Mouse (Mus musculus) heart, postnatal 0 days (tissue): ENCODE measurements at regions not wholly inside any gene's neighbourhood (a gene's known extent, or its start where the extent isn't known, plus 50 kb on each side); places are given as distances from the start of the nearest gene placed in this dataset.
"Not testable (repeated sequence)": the region's sequence is repeated elsewhere in the genome, so short reads cannot be mapped to it uniquely, and the experiment has no call there.

Experiments used
- ATAC-seq: fragments of 200-750 bp; cut with Nextera tagmentation; 2 replicates; pipeline ENCODE4 v1.8.0; 2017; ENCODE audit warnings: low read depth, moderate number of reproducible peaks, moderate library complexity; ENCODE audit not compliant: insufficient read depth
- DNase-seq: peaks from one replicate; pipeline ENCODE4 v3.0.0-alpha.2; 2016; ENCODE audit warnings: low spot score
- H3K27ac ChIP-seq: fragments of 300-500 bp; sonication (generic); 2 replicates; pipeline ENCODE4 v1.5.1; 2014; ENCODE audit warnings: low read depth, mild to moderate bottlenecking
- H3K27me3 ChIP-seq: fragments of 300-500 bp; sonication (generic); 2 replicates; pipeline ENCODE4 v1.6.1; 2014; ENCODE audit warnings: low read length, mixed read lengths; ENCODE audit not compliant: control insufficient read depth, insufficient read depth
- H3K36me3 ChIP-seq: fragments of 300-500 bp; sonication (generic); replicated peaks from 2 replicates; pipeline ENCODE4 v1.6.1; 2014; ENCODE audit warnings: low read length, mixed read lengths; ENCODE audit not compliant: control insufficient read depth, insufficient read depth
- H3K4me1 ChIP-seq: fragments of 300-500 bp; sonication (generic); 2 replicates; pipeline ENCODE4 v1.6.1; 2014; ENCODE audit warnings: antibody characterized with exemption; ENCODE audit not compliant: control insufficient read depth, insufficient read depth
- H3K4me2 ChIP-seq: fragments of 300-500 bp; sonication (generic); 2 replicates; pipeline ENCODE4 v1.6.1; 2014; ENCODE audit warnings: low read depth, mild to moderate bottlenecking, low read length, moderate library complexity
- H3K4me3 ChIP-seq: fragments of 300-500 bp; sonication (generic); 2 replicates; pipeline ENCODE4 v1.5.1; 2014; ENCODE audit warnings: low read depth, low read length
- H3K9ac ChIP-seq: fragments of 300-500 bp; sonication (generic); replicated peaks from 2 replicates; pipeline ENCODE4 v1.6.1; 2014; ENCODE audit warnings: low read depth, low read length, mixed read lengths
- H3K9me3 ChIP-seq: fragments of 300-500 bp; sonication (generic); replicated peaks from 2 replicates; pipeline ENCODE4 v1.6.1; 2016; ENCODE audit warnings: low read length; ENCODE audit not compliant: control insufficient read depth
- CTCF ChIP-seq: IDR thresholded peaks from 2 replicates; pipeline ENCODE4 v1.5.1; 2016; ENCODE audit warnings: antibody characterized with exemption, control low read depth, low read depth
- EP300 ChIP-seq: IDR thresholded peaks from 2 replicates; pipeline ENCODE4 v1.6.1; 2016; ENCODE audit warnings: antibody characterized with exemption, low read depth
- WGBS: fragments of 180-500 bp; shearing (Covaris S2); extraction: QIAGEN DNeasy Blood & Tissue Kit; methylation state at CpG from one replicate; pipeline ENCODE4 v1.1.7; 2014; 5-methylcytosine and 5-hydroxymethylcytosine counted together

GRCm38 (mm10) chr13:18651658-18652057, 65.4 kb upstream of the Vps41 start:
- WGBS, result 79% methylated on average over 1 of the region's 1 CpGs
- Histone ChIP-seq H3K36me3 (no peaks in the 10 kb centered on the region), H3K4me3 (no peak overlapping the region), H3K4me2 (no peak overlapping the region), H3K9me3 (no peaks in the 10 kb centered on the region), H3K9ac (no peak overlapping the region), H3K27me3 (no peaks in the 10 kb centered on the region), H3K4me1 (no peaks in the 10 kb centered on the region), H3K27ac (no peak overlapping the region)
- no peak for TF ChIP-seq EP300
- no peak for TF ChIP-seq CTCF
- ATAC-seq, result no peak
- DNase-seq, result no peak

- Histone ChIP-seq H3K9ac (no peak overlapping the region), H3K27ac (no peak overlapping the region), H3K4me2 (no peak overlapping the region), H3K4me1 (no peaks in the 10 kb centered on the region), H3K36me3 (no peaks in the 10 kb centered on the region), H3K27me3 (no peaks in the 10 kb centered on the region), H3K9me3 (no peaks in the 10 kb centered on the region), H3K4me3 (no peak overlapping the region)
- 15% methylated on average over 18 of the region's 18 CpGs for WGBS
- TF ChIP-seq EP300, result no peak
- no peak for TF ChIP-seq CTCF
- ATAC-seq (no peak), DNase-seq (no peak)
Measured at GRCm38 (mm10) chr13:18614763-18615616, 102.1 kb upstream of the Vps41 start.

GRCm38 (mm10) chr13:18580718-18581550, 136.2 kb upstream of the Vps41 start:
- Histone ChIP-seq H3K9me3 (no peaks in the 10 kb centered on the region), H3K27me3 (no peaks in the 10 kb centered on the region), H3K4me1 (no peaks in the 10 kb centered on the region), H3K9ac (no peak overlapping the region), H3K27ac (no peak overlapping the region), H3K4me3 (no peak overlapping the region), H3K4me2 (no peak overlapping the region), H3K36me3 (no peaks in the 10 kb centered on the region)
- DNase-seq (no peak), ATAC-seq (no peak)
- WGBS, result 40% methylated on average over 19 of the region's 19 CpGs
- no peak for TF ChIP-seq CTCF
- no peak for TF ChIP-seq EP300

- H3K27me3 ChIP-seq, result no peaks in the 10 kb centered on the region
- no peaks in the 10 kb centered on the region for H3K4me1 ChIP-seq
- no peak overlapping the region for H3K4me3 ChIP-seq
- DNase-seq (no peak), ATAC-seq (no peak)
- no peak overlapping the region for H3K9ac ChIP-seq
- 67% methylated on average over 4 of the region's 4 CpGs for WGBS
- no peaks in the 10 kb centered on the region for H3K36me3 ChIP-seq
- H3K9me3 ChIP-seq, result no peaks in the 10 kb centered on the region
- no peak overlapping the region for H3K4me2 ChIP-seq
- TF ChIP-seq EP300 (no peak), CTCF (no peak)
- no peak overlapping the region for H3K27ac ChIP-seq
Measured at GRCm38 (mm10) chr13:18576016-18576415, 141.1 kb upstream of the Vps41 start.

GRCm38 (mm10) chr13:18575599-18575998, 141.5 kb upstream of the Vps41 start:
- no peak for ATAC-seq

GRCm38 (mm10) chr13:18542032-18542431, 144.5 kb upstream of the Pou6f2 start:
- not testable (repeated sequence) for H3K9ac ChIP-seq, H3K27ac ChIP-seq, DNase-seq, H3K4me3 ChIP-seq, H3K9me3 ChIP-seq, H3K4me1 ChIP-seq, H3K4me2 ChIP-seq, ATAC-seq, H3K36me3 ChIP-seq, H3K27me3 ChIP-seq
- 79% methylated on average over 4 of the region's 4 CpGs for WGBS

More at GRCm38 (mm10) chr13:18575599-18575998, 141.5 kb upstream of the Vps41 start:
- no peak for DNase-seq
- Histone ChIP-seq H3K27me3 (no peaks in the 10 kb centered on the region), H3K36me3 (no peaks in the 10 kb centered on the region), H3K4me1 (no peaks in the 10 kb centered on the region), H3K9ac (no peak overlapping the region), H3K27ac (no peak overlapping the region), H3K4me3 (no peak overlapping the region), H3K4me2 (no peak overlapping the region), H3K9me3 (no peaks in the 10 kb centered on the region)
- 24% methylated on average over 5 of the region's 5 CpGs for WGBS
- TF ChIP-seq EP300, result no peak
- no peak for TF ChIP-seq CTCF
